Mouse (Mus musculus) embryo, embryonic 11 days (tissue): ENCODE data around the gene Ccdc106.
"Not testable (repeated sequence)": the region's sequence is repeated elsewhere in the genome, so short reads cannot be mapped to it uniquely, and the experiment has no call there.

Experiments
- DNase-seq: peaks from one replicate; pipeline ENCODE4 v3.0.0-alpha.2; 2015

Ccdc106 gene

DNA sequence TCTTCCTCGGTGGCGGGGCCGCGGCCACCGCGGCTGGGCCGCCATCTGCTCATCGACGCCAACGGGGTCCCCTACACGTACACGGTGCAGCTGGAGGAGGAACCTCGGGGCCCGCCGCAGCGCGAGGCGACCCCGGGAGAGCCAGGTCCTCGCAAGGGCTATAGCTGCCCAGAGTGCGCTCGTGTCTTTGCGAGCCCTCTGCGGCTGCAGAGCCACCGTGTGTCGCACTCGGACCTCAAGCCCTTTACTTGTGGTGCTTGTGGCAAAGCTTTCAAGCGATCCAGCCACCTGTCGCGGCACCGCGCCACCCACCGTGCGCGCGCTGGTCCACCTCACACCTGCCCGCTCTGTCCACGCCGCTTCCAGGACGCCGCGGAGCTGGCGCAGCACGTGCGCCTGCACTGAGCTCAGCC lies 32.6 kb downstream of the Ccdc106 start:
- DNase-seq: no peak

DNA sequence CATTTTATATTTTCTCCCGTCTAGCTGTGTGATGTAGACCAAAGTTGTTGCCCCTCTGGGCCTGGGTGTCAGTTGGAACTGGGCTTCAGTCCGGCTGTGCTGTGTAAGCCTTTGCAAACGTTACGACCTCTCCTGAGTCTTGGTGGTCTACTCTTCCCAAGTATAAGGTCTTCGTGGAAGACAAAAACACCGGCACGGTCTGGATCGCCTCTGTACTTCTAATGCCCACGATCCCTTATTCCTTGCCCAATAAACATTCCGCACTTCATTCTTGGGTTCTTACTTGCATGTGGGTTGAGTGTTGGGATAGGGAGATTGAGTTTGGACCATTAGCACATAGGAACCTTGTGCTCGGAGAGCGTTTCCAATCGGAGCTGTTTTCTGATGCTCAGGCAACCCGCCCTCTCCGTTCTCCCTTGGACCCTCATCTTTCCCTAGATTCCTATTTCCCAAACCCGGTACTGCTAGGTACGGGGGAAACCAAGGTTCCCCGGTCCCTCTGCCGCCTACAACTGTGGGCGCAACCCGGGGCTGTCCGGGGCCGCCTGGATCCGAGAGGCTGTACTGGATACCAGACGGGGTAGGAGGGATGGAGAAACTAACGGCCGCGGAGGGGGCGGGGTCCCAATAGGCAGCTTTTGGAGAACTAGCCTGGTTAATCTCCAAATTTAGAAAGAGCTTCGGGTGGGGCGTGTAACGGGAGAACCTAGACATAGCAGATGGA lies 33.3 kb downstream of the Ccdc106 start:
- DNase-seq: no peak

DNA sequence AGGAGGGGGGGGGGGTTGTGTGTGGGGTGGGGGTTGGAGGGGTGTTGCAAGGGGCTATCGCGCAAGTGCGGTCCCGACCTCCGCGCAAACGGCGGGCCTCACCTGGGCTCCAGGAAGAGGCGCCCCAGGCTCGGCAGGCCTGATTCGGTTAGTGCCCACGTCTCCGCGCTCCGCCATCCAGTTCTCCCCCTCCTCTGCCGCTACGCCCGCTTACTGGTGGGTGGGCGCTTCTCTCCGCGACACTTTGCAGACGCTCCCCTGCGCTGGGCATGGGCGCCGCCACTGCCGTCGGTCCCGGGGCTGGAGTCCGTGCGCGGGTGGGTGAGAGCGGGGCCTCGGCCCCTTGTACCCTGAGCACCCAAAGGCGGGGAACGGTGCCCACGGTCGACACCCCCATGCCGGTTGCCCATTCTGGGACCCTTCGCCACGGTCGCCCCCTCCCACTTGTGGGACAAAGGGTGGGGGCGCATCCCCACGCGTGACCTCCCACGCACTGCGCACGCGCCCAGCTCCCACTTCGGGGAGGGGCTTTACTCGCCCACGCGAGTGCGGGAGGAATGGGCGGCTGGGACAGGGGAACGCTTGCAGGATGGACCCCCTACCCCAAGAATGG lies 36.4 kb downstream of the Ccdc106 start:
- DNase-seq: peak; percentile 56

DNA sequence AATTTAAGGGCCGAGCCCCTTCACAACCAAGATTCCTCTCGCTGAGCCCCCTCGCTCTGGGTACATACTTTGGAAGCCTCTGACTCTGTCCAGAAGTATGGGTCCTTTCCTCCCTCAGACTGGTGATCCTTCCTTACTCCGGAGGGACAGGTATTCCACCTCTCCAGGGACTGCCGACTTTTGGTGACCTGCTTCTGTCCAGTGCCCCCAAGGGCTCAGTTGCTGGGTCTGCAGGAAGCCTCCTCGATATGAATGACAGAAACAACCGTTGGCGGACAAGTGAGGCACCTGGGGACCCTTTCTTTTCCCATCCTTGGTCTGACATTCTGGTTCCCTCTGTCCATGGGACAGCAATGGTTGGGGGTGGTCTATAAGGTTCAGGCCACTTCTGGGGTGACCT lies 37.0 kb downstream of the Ccdc106 start:
- no peak for DNase-seq

DNA sequence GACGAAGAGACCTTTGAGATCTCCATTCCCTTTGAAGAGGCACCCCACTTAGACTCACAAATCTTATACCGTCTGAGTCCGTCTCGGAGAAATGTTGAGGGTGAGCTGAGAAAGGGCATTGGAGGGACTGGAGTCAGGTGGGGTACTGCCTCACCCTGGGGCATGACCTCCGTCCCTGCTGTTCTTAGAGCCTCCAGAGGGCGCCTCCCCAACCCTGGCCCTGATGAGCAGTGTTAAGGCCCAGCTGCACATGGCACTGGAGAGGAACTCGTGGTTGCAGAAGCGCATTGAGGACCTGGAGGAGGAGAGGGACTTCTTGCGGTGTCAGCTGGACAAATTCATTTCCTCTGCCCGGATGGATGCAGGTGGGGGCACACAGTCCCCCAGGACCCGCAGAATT lies 37.5 kb downstream of the Ccdc106 start:
- DNase-seq: no peak

DNA sequence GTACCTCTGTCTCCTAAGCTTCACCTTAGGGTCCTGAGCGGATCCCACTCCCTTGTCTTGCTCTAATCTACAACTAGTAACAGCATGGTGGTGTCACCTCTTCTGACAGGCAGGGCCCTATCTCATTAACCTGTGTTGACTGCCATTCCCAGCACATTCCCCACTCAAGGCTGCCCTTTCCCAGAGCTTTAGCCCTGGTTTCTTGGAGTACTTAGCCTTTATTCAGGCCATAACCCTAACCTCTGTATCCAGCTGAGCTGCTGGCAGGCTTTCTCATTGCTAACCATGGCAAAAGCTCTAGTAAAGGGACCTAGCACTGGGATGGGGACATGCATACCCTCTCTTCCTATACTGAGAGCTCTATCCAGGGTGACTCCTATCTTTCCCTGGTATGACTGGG lies 38.3 kb downstream of the Ccdc106 start:
- no peak for DNase-seq

DNA sequence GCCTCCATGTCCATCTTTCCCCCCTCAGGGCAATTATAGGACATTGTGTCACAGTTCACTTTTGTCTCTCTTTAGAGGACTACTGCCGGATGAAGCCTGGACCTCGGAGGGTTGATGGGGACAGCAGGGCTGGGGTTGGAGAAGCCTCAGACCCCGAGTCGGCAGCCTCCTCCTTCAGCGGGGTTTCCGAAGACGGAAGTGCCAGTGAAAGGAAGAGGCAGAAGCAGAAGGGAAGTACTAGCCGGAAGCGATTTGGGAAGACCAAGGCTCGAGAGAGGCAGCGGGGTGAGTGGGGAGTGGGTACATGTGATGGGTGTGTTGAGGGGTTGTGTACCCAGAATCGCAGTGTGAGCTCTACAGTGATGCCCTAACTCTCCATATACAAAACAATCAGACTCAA lies 39.1 kb downstream of the Ccdc106 start:
- no peak for DNase-seq

DNA sequence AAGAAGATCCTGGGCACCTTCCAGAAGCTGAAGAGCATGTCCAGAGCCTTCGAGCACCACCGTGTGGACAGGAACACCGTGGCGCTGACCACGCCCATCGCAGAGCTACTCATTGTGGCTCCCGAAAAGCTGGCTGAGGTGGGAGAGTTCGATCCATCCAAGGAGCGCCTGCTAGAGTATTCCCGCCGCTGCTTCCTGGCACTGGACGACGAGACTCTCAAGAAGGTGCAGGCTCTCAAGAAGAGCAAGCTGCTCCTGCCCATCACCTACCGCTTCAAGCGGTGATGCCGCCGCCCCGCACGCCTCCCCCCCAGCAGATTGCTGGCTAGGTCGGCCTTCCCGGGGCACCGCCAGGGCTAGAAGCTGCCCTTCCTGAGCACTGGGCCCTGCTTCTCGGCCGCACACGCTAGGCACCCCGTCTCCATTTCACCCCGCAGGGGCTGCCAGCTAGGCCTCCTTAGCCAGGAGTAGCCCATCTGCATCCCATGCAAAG lies 39.9 kb downstream of the Ccdc106 start:
- peak; percentile 92 for DNase-seq

DNA sequence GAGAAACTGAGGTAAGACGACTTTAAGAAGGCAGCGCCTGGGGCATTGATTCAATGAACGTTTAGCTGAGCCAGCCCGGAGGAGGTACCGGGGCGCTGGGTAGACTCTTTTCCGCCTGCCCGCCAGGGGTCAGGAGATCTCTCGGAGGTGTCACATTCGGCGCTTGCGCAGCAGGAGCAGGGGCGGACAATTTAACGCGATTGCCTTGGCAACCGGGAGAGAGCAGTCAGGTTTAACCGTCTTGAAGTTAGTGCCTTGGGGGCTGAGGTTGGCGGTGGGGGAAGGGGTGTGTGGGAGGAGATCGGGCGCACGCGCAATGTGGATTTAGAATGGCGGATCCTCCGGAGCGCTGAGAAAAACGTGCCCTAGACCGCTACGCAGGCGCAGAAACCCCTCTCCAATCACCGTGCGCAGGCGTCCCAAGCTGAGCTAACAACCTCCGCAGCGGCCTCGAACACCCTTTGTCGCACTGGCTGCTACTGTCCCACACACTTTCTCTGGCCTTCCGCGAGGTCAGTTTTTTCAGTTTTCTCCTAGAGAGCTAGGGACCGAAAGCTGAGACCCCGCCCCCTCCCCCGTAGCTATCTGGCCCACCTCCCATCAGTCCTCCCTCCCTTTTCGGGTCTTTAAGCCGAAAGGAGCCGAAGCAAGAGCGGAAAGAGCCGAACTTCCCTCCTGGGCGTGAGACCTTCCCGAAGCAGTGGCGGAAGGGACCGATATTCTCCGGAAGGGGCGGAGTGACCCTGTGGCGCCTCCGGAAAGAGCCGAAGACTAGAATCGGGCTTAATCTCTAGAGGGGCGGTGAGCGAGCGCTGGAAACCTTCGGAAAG lies 40.8 kb downstream of the Ccdc106 start:
- peak; percentile 99 for DNase-seq

DNA sequence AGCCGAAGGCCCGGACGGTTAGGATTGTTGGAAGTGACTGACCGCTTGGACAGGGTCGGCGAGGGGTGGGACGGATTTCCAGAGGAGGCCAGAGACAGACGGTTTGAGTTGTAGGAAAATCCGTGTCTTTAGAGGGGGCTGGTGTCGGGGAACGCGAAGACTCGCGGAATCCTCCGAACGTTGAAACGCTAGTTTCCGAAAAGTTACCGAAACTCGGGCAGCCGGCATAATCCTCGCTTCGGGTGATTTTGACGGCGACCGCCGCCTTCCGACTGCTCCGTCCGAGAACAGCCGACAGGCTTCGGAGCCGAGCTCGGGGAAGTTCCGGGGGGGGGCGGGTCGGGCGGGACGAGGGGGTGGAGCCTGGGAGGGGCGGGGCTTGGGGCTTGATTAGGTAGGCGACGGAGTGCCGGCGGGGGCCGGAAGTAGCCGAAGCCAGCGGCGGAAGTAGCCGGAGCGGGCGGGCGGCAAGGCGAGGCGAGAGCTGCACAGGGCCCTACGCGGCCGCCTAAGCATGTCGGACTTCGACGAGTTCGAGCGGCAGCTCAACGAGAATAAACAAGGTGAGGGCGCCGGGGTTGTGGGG lies 41.5 kb downstream of the Ccdc106 start, which contains the start of gene U2af2:
TSS of gene U2af2 (plus strand) at position 370 of the 586 bp plus-strand sequence.
- peak; percentile 95 for DNase-seq

DNA sequence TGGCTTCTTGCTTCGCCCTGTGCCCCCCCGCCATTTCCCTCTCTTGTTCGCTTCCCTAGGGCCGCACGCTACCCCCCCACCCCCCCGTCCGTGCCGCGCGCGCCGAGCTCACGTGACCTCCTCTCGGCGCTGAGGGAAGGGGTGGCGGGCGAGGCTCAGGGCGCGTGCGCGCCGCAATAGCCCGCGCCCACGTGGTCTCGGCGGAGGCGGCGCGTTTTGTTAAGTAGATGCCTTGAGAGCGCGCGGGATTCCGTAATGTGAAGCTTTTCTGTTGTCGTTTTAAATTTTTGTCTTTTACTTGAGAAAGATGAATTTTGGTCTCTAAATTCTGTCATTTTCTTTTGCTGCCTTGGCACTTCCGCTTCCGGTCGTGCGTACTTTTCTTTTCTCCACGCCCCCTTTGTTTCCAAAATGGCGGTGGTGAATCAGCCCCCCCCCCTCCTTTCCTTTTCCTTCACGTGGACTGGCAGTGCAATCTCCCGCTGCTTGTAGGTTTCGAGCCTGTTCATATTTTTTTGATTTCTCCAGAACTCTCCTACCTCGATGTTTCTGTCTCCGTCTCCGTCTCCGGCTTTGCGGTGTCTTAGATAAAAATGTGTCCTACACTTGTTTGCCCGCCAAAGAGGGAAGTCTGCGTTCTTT lies 42.1 kb downstream of the Ccdc106 start:
- peak; percentile 92 for DNase-seq

DNA sequence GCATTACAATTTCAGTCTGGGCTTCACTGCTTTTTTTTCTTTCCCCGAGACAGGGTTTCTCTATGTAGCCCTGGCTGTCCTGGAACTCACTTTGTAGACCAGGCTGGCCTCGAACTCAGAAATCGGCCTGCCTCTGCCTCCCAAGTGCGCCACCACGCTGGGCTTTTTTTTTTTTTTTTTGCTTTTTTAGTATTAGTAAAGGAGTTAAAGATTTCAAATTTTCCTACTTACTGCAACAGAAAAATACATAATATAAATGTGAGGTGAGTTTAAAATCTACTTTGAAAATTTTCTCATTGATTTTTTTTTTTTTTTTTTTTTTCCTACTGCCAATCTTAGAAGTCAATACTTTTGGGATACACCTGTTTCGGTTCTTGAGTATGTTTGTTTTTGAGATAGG lies 44.5 kb downstream of the Ccdc106 start:
- DNase-seq: no peak

DNA sequence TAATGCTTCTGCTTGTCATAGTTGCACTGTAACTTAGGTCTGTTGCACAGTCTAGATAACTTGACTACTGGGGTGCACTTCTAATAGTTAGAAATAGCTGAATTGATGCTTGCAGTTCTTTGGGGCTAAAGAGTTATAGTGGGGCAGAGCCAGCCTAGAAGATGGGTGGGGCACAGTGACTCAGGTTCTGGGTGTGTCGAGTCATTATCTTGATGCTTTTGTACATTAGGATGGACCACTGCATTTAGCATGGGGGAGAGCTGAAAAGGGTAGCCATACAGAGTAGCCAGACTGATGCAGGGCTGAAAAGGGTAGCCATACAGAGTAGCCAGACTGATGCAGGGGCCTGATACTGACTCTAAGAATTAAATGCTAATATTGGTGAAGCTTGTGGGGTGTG lies 53.2 kb downstream of the Ccdc106 start:
- no peak for DNase-seq

DNA sequence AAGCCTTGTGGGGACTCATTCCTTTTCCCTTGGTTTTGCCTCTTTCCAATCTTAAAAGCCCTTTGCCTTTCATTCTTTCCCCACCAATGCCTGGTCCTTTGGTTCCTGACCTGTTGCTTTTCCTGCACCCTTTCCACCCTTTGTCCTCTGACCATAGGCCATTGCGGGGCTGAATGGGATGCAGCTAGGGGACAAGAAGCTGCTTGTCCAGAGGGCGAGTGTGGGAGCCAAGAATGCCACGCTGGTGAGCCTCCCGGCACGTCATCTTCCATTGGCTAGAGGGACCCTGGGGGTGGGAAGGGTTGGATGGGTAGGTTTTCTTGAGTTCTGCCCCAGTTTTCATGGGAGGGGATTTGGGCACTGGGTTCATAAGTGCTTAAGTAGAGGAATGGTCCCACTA lies 54.6 kb downstream of the Ccdc106 start:
- DNase-seq: no peak

DNA sequence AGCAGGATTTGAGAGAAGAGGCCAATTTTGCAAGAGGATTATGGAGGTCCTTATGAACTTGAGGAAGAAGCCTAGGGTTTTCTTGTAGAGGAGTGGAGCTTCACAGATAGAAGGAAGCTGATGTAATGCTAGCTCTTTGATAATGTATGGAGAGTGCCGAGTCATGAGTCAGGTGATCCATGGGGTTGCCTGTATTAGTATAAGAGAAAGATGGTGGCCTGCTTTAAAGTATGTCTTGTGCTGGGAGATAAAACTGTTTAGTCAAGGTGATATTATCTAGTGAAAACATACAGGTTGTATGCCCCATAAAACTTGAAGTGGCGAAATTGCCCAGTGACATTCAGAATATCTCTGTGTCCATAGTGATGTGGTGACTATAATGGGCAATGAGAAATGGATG lies 56.6 kb downstream of the Ccdc106 start:
- no peak for DNase-seq

DNA sequence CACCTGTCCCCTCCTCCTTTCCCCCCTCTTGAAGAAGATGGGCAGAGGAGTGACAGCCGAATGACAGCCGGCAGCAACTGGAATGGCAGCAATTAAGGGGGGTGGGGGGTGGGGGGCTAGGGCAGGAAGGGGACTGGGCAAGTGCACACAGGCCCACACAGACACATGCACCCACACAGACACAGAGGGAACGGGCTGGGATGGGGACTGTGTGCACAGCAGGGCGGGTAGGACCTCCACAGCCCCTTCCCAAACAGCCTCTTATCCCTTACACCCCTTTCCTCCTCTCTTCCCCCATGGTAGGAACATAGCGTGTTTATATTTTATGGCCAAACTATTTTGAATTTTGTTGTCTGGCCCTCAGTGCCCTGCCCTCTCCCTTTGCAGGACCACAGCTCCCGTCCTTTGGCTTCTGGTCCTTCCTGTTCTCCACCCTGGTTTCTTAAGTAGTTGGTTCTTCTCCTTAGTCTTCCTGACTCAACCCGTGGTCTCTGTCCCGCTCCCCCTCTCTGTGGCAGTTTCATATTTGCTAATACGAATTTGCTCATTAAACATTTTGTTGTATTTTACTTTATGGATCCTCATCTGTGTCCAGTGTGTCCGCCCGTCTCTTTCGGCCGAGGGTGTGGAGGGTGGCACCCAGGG lies 59.1 kb downstream of the Ccdc106 start:
- not testable (repeated sequence) for DNase-seq

DNA sequence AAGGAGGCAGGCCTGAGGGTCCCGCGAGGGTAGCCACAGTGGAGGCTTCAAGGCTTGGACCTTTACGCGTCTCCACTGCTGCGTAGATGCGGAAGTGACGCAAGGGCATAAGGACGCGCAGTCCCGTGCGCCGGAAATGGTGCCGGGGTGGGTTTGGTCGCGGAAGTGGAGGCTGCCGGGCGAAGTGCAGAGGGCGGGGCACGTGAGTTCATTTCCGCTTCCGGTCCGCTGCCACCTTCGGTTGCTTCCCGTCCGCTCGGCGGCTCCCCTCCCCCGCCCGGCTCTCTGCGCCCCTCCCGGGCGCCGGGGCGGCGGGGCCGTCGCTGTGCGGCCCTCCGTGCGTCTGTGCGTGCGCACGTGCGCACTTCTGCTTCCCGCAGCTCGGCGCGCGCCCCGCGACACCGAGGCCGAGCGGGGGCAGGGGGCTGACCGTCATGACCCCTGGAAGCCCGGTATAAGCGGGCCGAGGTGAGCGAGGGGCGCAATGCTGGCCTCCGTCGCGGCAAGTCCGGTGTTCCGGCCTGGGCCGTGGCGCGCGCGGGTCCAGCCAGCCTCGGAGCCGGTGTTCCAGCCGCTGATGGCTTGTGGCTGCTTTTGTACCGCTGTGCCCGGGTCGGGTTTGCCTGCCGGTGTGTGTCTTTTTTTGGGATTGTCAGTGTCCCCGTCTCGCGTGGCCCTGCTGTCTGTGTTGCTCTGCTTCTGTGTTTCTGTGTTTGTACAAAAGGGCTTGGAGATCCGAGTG lies 59.8 kb downstream of the Ccdc106 start, which contains the start of gene Epn1:
TSS of gene Epn1 (plus strand) at position 226 of the 742 bp plus-strand sequence.
- peak; percentile 99 for DNase-seq

DNA sequence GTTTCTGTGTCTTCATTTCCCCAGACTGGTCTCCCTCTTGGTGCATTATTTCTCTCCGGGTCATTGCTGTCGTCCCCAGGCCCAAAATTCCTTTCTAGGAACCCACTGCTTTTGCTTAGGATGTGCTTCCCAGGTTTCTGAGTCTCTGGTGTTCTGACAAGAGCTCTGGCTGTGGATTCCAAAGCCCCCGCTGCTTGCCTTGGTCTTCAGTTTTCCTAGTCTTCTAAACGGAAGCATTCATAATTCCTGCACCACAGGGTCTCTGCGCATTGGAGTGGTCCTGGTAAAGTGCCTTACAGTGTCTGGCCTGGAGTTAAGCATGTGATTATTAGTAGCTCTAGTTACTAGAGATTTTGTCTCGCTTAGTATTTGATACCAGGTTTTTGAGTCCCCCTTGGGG lies 60.5 kb downstream of the Ccdc106 start:
- DNase-seq: peak; percentile 18

DNA sequence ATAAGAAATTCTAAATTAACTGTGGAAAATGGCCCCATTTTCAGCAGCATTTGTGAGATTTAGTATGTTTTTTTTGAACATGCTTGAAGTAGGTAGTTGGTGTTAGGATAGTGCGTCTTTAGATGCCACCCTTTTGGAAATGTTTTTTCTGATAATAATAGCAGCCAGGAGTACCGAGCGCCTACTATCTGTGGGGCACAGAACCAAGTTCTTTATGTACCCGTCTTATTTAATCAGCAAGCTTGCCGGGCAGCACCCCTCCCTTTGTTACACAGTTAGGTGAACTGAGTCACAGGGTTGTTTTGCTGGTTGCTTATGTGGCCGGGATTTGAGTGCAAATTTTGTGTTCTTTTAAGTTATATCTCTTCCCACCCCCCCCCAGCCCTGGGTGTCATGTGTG lies 60.9 kb downstream of the Ccdc106 start:
- no peak for DNase-seq

DNA sequence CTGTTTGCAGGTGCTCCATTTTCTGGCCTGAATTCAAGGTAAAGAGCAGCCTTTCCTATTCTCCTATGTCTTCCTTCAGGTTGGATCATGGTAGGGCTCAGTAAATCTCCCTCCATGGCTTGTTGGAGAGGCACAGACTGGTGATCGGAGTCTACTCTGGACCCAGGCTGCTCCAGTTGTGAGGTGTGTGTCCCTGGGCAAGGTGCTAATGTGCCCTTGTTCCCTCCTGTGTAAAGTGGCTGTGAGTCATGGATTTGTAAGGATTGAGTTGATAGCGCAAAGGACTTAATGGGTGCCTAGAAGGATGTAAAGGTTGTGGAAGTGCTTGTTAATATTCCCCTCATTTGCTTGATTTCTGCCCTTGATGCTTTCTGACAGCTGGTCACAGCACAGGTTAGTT lies 61.6 kb downstream of the Ccdc106 start:
- no peak for DNase-seq
